Mouse (Mus musculus) CH12.LX (cell line): ENCODE data around the gene Eif2b4. TPM values are rescaled to one million over a fixed set of nuclear protein-coding genes. Genes with fewer than 3 reads are reported as not detected.
A peak's percentile ranks its signal among the peaks of the same experiment; 100 is the strongest.

Experiments
- DNase-seq: peaks from one replicate; pipeline ENCODE4 v3.0.0-alpha.2; 2013; ENCODE audit errors: extremely low read depth
- H3K27ac ChIP-seq: 2 replicates; pipeline ENCODE4 v1.5.1; 2012; ENCODE audit warnings: low read depth, mild to moderate bottlenecking, control low read depth, moderate library complexity; ENCODE audit not compliant: insufficient read depth
- H3K27me3 ChIP-seq: replicated peaks from 2 replicates; pipeline ENCODE3; 2012; ENCODE audit warnings: inconsistent platforms
- H3K36me3 ChIP-seq, 2 experiments: replicated peaks in 1 of 2; 2 replicates each; pipeline versions ENCODE3 to v1.6.1; 2012; ENCODE audit warnings: inconsistent platforms in 1 of 2, low read length in 1 of 2, mild to moderate bottlenecking in 1 of 2, mixed read lengths in 1 of 2, moderate library complexity in 1 of 2; ENCODE audit not compliant: control insufficient read depth in 1 of 2, insufficient read depth in 1 of 2
- H3K4me1 ChIP-seq, 2 experiments: 2 replicates each; pipeline ENCODE4 v1.6.1; 2012; ENCODE audit warnings: inconsistent platforms in 1 of 2, moderate library complexity in 1 of 2; ENCODE audit not compliant: insufficient read depth in 2 of 2, control insufficient read depth in 1 of 2
- H3K4me2 ChIP-seq: 2 replicates; pipeline ENCODE4 v1.6.1; 2012; ENCODE audit warnings: low read depth, mild to moderate bottlenecking, control low read depth; ENCODE audit not compliant: poor library complexity, insufficient read depth, severe bottlenecking
- H3K4me3 ChIP-seq, 3 experiments: fragments of 150-350 bp in 1 of 3; sonication (generic) in 1 of 3; replicated peaks in 1 of 3; 2 replicates each; pipeline versions ENCODE3 to v1.5.1; 2011 to 2012; ENCODE audit warnings: low read depth in 2 of 3, low read length in 2 of 3, mild to moderate bottlenecking in 2 of 3, moderate library complexity in 2 of 3, control low read depth in 1 of 3, improper control_type of control experiment in 1 of 3, inconsistent platforms in 1 of 3, mixed read lengths in 1 of 3; ENCODE audit not compliant: poor library complexity in 1 of 3
- H3K79me2 ChIP-seq: replicated peaks from 2 replicates; pipeline ENCODE4 v1.6.1; 2012; ENCODE audit warnings: mild to moderate bottlenecking, moderate library complexity; ENCODE audit not compliant: control insufficient read depth, poor library complexity, insufficient read depth, severe bottlenecking; ENCODE audit errors: extremely low read depth
- H3K9ac ChIP-seq: 2 replicates; pipeline ENCODE4 v1.6.1; 2012; ENCODE audit warnings: low read depth, mild to moderate bottlenecking, control low read depth, moderate library complexity; ENCODE audit not compliant: insufficient read depth
- H3K9me3 ChIP-seq: replicated peaks from 2 replicates; pipeline ENCODE3; 2012; ENCODE audit warnings: low read length, inconsistent platforms, mixed read lengths
- BHLHE40 ChIP-seq: IDR thresholded peaks from 2 replicates; pipeline ENCODE4 v1.6.1; 2011; ENCODE audit warnings: mild to moderate bottlenecking, low read depth, low read length, improper control_type of control experiment
- CTCF ChIP-seq, 2 experiments: IDR thresholded peaks in 1 of 2; conservative IDR thresholded peaks in 1 of 2; 2 replicates each; pipeline ENCODE4 v1.5.1; 2011 to 2012; ENCODE audit warnings: low read depth in 2 of 2, low read length in 2 of 2, improper control_type of control experiment in 1 of 2, inconsistent platforms in 1 of 2, mild to moderate bottlenecking in 1 of 2, moderate library complexity in 1 of 2
- ELF1 ChIP-seq: IDR thresholded peaks from 2 replicates; pipeline ENCODE4 v1.6.1; 2014; ENCODE audit warnings: low read depth, mild to moderate bottlenecking, inconsistent platforms, low read length, improper control_type of control experiment
- GABPA ChIP-seq: IDR thresholded peaks from 2 replicates; pipeline ENCODE4 v1.6.1; 2012; ENCODE audit warnings: low read depth, low read length, improper control_type of control experiment, inconsistent platforms; ENCODE audit not compliant: insufficient replicate concordance
- HCFC1 ChIP-seq: IDR thresholded peaks from 2 replicates; pipeline ENCODE4 v1.6.1; 2012; ENCODE audit warnings: low read depth, mild to moderate bottlenecking, inconsistent platforms, low read length, improper control_type of control experiment
- IRF4 ChIP-seq: IDR thresholded peaks from 2 replicates; pipeline ENCODE4 v1.6.1; 2014; ENCODE audit warnings: low read depth, mild to moderate bottlenecking, inconsistent platforms, low read length, improper control_type of control experiment
- JUN ChIP-seq: IDR thresholded peaks from 2 replicates; pipeline ENCODE4 v1.6.1; 2011; ENCODE audit warnings: low read depth, mild to moderate bottlenecking, low read length, improper control_type of control experiment, moderate library complexity; ENCODE audit not compliant: insufficient read depth
- JUND ChIP-seq: conservative IDR thresholded peaks from 2 replicates; pipeline ENCODE4 v1.6.1; 2011; ENCODE audit warnings: low read depth, low read length, improper control_type of control experiment
- KAT2A ChIP-seq: IDR thresholded peaks from 2 replicates; pipeline ENCODE4 v1.6.1; 2012; ENCODE audit warnings: low read length, improper control_type of control experiment, inconsistent platforms; ENCODE audit not compliant: insufficient replicate concordance
- MAFK ChIP-seq: IDR thresholded peaks from 2 replicates; pipeline ENCODE4 v1.6.1; 2011; ENCODE audit warnings: low read length, improper control_type of control experiment; ENCODE audit not compliant: insufficient replicate concordance
- MAX ChIP-seq: IDR thresholded peaks from 2 replicates; pipeline ENCODE4 v1.6.1; 2011; ENCODE audit warnings: low read length, improper control_type of control experiment
- MAZ ChIP-seq: IDR thresholded peaks from 2 replicates; pipeline ENCODE4 v1.6.1; 2012; ENCODE audit warnings: low read depth, mild to moderate bottlenecking, inconsistent platforms, low read length, improper control_type of control experiment, moderate library complexity
- MEF2A ChIP-seq: IDR thresholded peaks from 2 replicates; pipeline ENCODE4 v1.6.1; 2014; ENCODE audit warnings: low read depth, mild to moderate bottlenecking, inconsistent platforms, low read length, improper control_type of control experiment, borderline replicate concordance
- NELFE ChIP-seq: IDR thresholded peaks from 2 replicates; pipeline ENCODE4 v1.6.1; 2011; ENCODE audit warnings: low read depth, low read length, improper control_type of control experiment
- NRF1 ChIP-seq: IDR thresholded peaks from 2 replicates; pipeline ENCODE4 v1.6.1; 2014; ENCODE audit warnings: low read depth, mild to moderate bottlenecking, inconsistent platforms, low read length, improper control_type of control experiment, moderate library complexity
- PAX5 ChIP-seq: IDR thresholded peaks from 2 replicates; pipeline ENCODE4 v1.6.1; 2012; ENCODE audit warnings: low read length, inconsistent platforms, mixed read lengths
- RAD21 ChIP-seq: IDR thresholded peaks from 2 replicates; pipeline ENCODE4 v1.6.1; 2011; ENCODE audit warnings: low read depth, mild to moderate bottlenecking, low read length, improper control_type of control experiment, moderate library complexity
- SMC3 ChIP-seq: IDR thresholded peaks from 2 replicates; pipeline ENCODE4 v1.6.1; 2011; ENCODE audit warnings: low read depth, low read length, improper control_type of control experiment
- TCF12 ChIP-seq: IDR thresholded peaks from 2 replicates; pipeline ENCODE4 v1.6.1; 2014; ENCODE audit warnings: low read depth, mild to moderate bottlenecking, inconsistent platforms, low read length, improper control_type of control experiment
- UBTF ChIP-seq: IDR thresholded peaks from 2 replicates; pipeline ENCODE4 v1.6.1; 2012; ENCODE audit warnings: low read depth, mild to moderate bottlenecking, inconsistent platforms, low read length, improper control_type of control experiment, moderate library complexity
- USF2 ChIP-seq: conservative IDR thresholded peaks from 2 replicates; pipeline ENCODE4 v1.6.1; 2011; ENCODE audit warnings: low read depth, low read length, improper control_type of control experiment
- ZC3H11A ChIP-seq: IDR thresholded peaks from 2 replicates; pipeline ENCODE4 v1.6.1; 2012; ENCODE audit warnings: low read depth, mild to moderate bottlenecking, inconsistent platforms, low read length, improper control_type of control experiment
- ZKSCAN1 ChIP-seq: IDR thresholded peaks from 2 replicates; pipeline ENCODE4 v1.6.1; 2012; ENCODE audit warnings: low read depth, inconsistent platforms, low read length, improper control_type of control experiment, borderline replicate concordance
- ZMIZ1 ChIP-seq: IDR thresholded peaks from 2 replicates; pipeline ENCODE4 v1.6.1; 2012; ENCODE audit warnings: low read depth, mild to moderate bottlenecking, inconsistent platforms, low read length, improper control_type of control experiment
- ZNF384 ChIP-seq: IDR thresholded peaks from 2 replicates; pipeline ENCODE4 v1.6.1; 2012; ENCODE audit warnings: low read depth, low read length, improper control_type of control experiment, inconsistent platforms
- dilution Hi-C: fragments of 300-500 bp; cut with MboI; formaldehyde crosslinking; loops from 2 replicates; pipeline ENCODE4 v1.14.3; 2020; ENCODE audit warnings: low sequenced_read_pairs; ENCODE audit not compliant: extremely low pct_unique_long_range_greater_than_20kb, extremely low pct_ligation_motif_present
- in situ Hi-C: fragments of 300-500 bp; cut with MboI; formaldehyde crosslinking; loops from 3 replicates; pipeline ENCODE4 v1.14.3; 2019; ENCODE audit warnings: low sequenced_read_pairs, low pct_ligation_motif_present, low pct_unique_long_range_greater_than_20kb, mixed read lengths
- polyA plus RNA-seq: library from polyadenylated mRNA; unstranded; fragments of >175 nt; gene quantifications from 2 replicates; pipeline ENCODE4 v1.2.1, GENCODE M21; 2012; ENCODE audit warnings: low read depth; ENCODE audit not compliant: insufficient read length
- total RNA-seq, 2 experiments: library from RNA; depleted of rRNA; stranded (reverse); fragments of 300-350 nt in 1 of 2; fragments of >200 nt in 1 of 2; gene quantifications; 2 replicates each; pipeline ENCODE4 v1.2.3; 2012 to 2014

The Eif2b4 gene
- total and polyA plus RNA-seq, 3 experiments, result 26.8 to 99.5 (median 56.8) TPM

- DNase-seq, result no peak
- in situ Hi-C loops, result no loop called here
- Histone ChIP-seq H3K9me3 (no peaks in the 10 kb centered on the region), H3K79me2 (peaks cover 58% of the 10 kb centered on the region), H3K9ac (peak overlapping the region; percentile 75; the same call in 1 of the 2 replicates), H3K4me3 (peak overlapping the region; percentile 42 to 93 (median 57)), H3K4me1 (peaks cover 0 to 30% of the 10 kb centered on the region in 2 experiments; a peak in 2 of 4 replicates), H3K4me2 (peak overlapping the region; percentile 86), H3K36me3 (peaks cover 0 to 19% of the 10 kb centered on the region in 2 experiments), H3K27ac (no peak overlapping the region), H3K27me3 (no peaks in the 10 kb centered on the region)
- dilution Hi-C loops, result no loop called here
- no peak for TF ChIP-seq SMC3
- no peak for TF ChIP-seq ELF1
- no peak for TF ChIP-seq NRF1
- TF ChIP-seq GABPA, result no peak
- no peak for TF ChIP-seq TCF12
- TF ChIP-seq PAX5, result no peak
- TF ChIP-seq KAT2A, result no peak
- TF ChIP-seq HCFC1, result 0 out of 2 replicates have a peak, but pooled peaks have one; percentile 4
- TF ChIP-seq ZC3H11A, result no peak
- TF ChIP-seq ZNF384, result peak; percentile 98
- no peak for TF ChIP-seq ZMIZ1
- TF ChIP-seq MEF2A, result no peak
- no peak for TF ChIP-seq ZKSCAN1
- TF ChIP-seq IRF4, result no peak
- no peak for TF ChIP-seq MAX
- peak in 1 of 2 experiments; percentile 24; a peak in 2 of 4 replicates for TF ChIP-seq CTCF (conservative IDR thresholded peaks at IDR 0.05 in 1 of 2, IDR thresholded peaks at IDR 0.05 in 1 of 2; ENCODE audit: low read depth in 2 of 2, low read length in 2 of 2)
- no peak for TF ChIP-seq MAZ
- no peak for TF ChIP-seq JUN
- no peak for TF ChIP-seq NELFE
- TF ChIP-seq USF2, result no peak
- no peak for TF ChIP-seq BHLHE40
- no peak; the same call in 1 of the 2 replicates for TF ChIP-seq MAFK
- 0 out of 2 replicates have a peak, but pooled peaks have one; percentile 22 for TF ChIP-seq UBTF
- no peak; the same call in 1 of the 2 replicates for TF ChIP-seq RAD21
- no peak for TF ChIP-seq JUND
Observed at GRCm38 (mm10) chr5:31219070-31219469, 25.8 kb upstream of the Eif2b4 start.
